Mouse (Mus musculus): ENCODE measurements around the gene Fam78b.

- TF ChIP-seq CTCF (conservative IDR thresholded peaks at IDR 0.05; ENCODE audit: low read length) (no peak), NANOG (IDR thresholded peaks at IDR 0.05; ENCODE audit: borderline replicate concordance, low read length) (no peak), POU5F1 (IDR thresholded peaks at IDR 0.05; ENCODE audit: borderline replicate concordance, low read length) (no peak)
Measured at GRCm38 (mm10) chr1:167079476-167079875, 78.3 kb downstream of the Fam78b start.
